Mouse (Mus musculus) heart, adult 18-20 months (tissue): ENCODE measurements around the gene Ppp2r5b. TPM values are rescaled to one million over a fixed set of nuclear protein-coding genes. Genes with fewer than 3 reads are reported as not detected.

Experiments used
- DNase-seq, 2 experiments: peaks; one replicate each; pipeline ENCODE4 v3.0.0; 2021 to 2022; ENCODE audit warnings: mixed read lengths in 1 of 2
- total RNA-seq, 2 experiments: library from RNA; stranded (reverse); gene quantifications; 2 replicates each; pipeline ENCODE4 v1.2.3; 2021

The Ppp2r5b gene
- total RNA-seq, 2 experiments from 2014 or later, result 32.2 to 32.5 TPM

DNA sequence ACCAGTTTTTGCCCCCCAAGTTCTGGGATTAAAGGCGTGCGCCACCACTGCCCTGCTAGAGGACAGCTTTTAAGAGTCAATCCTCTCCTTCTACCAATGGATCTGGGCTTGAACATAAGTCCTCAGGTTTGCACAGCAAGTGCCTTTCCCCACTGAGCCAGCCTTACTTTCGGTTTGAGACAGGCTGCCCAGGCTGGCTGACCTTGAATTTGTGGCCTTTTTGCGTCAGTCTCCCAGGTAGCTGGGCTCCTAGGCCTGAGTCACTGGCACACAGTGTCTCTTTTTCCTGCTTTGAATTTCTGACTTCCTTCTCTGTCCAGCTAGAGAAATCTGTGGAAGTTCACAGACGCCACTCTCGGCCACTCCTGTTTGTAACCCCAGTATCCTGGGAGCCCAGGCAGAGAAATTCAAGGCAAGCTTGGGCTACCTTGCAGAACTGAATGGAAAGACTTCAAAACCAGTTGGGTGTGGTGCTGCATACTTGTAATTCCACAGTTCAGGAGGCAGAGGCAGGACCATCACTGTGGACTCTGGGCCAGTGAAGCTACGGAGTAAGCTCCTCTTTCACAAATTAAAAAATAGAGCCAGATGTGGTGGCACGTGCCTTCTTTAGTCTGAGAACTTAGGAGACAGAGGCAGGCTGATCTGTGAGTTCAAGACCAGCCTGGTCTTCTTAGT is 34.3 kb upstream of the Ppp2r5b start:
- peak in 1 of 2 experiments; percentile 19 for DNase-seq

DNA sequence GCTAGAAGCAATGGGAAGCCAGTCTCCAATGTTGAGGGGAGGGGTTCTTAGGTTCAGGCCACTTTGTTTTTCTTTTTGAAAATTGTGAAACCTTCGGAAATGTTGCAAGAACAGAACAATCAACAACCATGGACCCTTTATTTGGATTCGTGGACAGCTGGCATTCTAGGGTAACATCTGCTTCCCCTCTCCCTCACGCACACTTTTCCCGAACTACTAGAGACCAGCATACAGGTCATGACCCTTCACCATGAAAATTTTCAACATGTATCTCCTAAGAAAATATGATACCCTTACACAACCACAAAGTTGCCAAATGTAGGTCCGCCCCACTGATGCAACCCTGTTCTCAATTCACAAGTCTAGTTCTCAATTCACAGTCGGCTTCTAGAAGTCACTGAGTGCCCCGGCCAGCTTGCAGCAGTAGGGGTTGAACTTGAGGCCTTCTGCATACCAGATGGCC is 33.0 kb upstream of the Ppp2r5b start:
- no peak for DNase-seq

DNA sequence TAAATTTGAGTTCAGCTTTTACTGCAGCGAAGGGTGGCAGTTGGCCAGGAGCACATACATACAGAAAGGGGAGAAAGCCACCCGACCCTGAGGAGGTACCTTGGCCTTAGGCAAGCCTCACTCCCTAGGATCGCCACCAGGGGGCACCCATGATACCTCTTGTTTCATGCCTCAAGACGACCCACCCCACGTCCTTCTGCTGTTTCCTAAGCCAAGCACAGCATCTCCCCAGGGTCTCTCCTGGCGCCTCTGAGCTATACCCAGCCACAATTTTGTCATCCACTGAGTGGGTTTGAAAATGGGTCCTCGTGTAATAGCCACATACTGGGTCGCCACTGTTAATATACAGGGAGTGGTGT is 32.5 kb upstream of the Ppp2r5b start:
- DNase-seq, result peak; percentile 90 to 96

DNA sequence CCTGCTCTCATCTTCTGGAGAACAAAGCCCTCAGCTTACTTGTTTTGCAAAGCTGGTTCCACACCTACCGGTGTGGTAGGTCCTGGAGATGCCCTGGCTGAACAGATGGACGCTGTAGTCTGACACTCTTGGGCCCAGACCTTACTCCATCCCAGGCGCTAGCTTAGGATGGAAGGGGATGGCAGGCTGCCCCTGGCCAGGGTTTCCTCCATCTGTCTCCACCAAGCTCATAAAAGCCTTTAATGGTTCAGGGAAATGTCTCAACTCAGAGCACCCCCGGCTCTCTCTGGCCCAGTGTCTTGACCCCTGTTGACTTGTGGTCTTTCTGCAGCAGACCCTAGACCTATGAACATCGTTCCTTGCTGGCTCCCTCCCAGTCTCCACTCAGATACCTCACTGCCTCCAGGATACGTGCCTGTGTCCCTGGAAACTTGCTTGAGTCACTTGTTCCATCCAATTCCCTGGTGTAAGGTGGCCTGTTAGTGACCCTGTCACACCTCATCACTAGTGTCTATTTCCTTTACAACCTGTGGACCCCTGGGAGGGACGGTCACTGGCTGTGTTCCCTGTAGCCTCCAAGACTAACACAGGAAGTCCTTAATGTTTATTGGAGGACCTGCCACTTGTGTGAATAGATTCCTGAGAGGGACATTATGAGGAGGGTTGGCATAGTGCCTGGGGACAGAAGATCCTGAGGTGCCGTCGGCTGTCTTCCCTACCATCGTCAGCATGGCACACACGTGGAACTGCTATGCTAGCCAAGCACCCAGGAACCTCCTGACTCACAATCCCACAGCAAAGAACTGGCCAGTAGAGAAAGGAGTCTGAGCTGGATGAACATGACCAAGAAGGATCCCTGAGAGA is 31.9 kb upstream of the Ppp2r5b start:
- DNase-seq, result peak; percentile 59 to 79

DNA sequence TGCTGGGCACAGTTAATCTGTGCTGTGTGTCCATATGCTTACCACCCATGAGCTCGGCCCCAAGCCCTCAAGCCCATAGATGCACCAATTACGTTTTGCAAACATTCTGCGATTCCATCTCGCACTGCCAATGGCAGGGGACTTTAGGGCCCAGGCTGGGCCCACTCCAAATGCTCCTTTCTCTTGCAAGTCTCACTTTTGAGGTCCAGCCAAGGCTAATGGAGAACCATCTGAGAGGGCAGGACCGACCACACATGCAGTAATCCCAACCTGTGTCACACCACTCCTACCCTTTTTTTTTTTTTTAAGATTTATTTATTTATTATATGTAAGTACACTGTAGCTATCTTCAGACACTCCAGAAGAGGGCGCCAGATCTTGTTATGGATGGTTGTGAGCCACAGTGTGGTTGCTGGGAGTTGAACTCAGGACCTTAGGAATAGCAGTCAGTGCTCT is 30.1 kb upstream of the Ppp2r5b start:
- no peak for DNase-seq

DNA sequence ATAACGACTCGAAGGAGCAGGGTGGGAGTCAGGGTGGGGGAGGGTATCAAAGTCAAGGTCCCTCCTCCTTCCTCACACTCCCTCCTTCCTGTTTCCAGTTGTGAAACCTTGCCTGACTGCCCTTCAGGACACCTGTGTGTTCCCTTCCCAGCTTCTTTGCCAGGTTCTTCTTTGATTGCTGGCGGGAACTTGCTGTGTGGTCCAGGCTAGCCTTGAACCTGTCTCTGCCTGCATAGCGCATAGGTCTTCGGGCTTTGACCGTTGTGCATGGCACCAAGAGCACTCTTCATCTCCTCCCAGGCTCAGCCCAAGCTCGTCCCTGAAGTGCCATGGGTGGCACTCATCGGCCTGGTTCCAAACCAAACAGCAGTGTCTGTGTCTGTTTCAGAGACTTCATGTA is 29.3 kb upstream of the Ppp2r5b start:
- DNase-seq, result no peak

DNA sequence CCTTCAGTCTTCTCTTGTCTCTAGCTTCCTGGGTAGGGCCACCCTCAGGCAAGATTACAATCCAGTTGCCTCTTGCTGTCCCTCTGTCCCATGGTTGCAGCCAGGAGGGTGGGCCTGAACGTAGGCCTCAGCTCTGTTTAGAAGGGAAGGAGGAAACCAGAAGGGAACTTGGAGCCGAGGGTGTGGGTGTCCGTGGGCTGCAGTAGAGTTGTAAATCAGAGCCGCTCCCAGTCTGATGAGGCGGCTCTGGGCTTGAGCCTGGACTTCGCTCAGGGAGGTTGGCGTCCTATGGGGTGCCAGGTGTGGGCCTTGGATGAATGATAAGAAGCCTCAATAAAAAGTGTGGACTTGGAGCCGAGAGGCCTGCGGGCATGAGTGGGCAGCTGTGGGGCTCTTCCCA is 28.5 kb upstream of the Ppp2r5b start:
- no peak for DNase-seq

DNA sequence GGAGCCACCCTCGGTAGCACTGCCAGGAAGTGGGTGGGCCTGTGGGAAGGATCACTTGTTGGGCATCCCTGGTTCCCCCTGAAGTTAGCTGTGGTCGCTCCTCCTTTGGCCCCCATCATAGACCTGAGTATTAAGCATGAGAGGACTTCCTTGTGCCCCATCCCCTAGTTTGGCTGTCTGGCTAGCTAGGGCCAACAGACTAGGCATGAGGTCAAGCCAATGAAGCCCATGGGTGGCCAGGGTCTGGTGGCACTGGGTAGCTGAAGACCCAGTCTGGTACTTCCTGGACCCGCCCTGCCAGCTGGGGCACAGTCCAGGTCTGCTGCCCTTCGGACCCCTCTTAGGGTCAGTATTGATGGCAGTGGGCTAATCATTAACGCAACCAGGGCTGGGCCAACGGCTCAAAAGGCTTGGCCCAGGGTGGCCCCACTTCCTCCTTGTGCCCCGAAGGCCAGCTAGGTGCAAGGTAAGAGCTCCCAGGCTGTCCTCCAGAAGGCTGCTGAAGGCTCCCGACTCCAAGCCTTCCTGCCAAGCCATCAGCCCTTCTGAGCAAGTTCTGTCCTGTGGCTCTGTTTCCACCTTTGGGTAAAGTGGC is 27.3 kb upstream of the Ppp2r5b start:
- DNase-seq, result no peak

DNA sequence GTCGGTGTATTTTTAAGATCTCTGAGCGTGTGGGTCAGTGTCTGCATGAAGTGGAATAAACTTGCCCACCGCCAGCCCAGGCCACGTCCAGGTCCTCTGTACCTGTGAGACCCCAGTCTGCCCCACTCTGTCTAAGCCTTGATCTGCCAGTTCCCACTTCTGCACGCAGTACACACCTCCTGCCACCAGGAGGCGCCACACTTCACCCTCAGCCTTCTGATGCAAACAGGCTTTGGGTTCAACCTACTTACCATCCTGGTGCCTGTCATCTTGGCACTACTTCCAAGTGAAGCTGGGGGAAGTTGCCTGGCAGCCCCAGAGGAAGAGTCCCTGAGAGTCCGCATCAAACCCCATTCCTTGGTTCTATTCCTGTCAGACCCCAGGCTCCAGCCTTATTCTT is 26.6 kb upstream of the Ppp2r5b start:
- DNase-seq, result peak; percentile 70 to 87

DNA sequence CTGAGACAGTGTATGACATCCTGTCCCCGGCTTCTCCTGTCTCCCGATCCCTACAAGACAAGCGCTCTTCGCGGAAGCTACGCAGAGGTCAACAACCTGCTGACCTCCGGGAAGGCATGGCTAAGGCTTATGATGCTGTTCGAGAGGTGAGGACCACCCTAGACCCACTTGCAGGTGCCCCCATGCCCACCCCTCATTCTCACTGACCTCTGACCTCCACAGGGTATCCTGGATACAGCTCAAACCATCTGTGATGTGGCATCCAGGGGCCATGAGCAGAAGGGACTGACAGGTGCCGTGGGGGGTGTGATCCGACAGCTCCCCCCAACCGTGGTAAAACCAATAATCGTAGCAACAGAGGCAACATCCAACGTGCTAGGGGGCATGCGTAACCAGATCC is 25.7 kb upstream of the Ppp2r5b start:
- no peak for DNase-seq

DNA sequence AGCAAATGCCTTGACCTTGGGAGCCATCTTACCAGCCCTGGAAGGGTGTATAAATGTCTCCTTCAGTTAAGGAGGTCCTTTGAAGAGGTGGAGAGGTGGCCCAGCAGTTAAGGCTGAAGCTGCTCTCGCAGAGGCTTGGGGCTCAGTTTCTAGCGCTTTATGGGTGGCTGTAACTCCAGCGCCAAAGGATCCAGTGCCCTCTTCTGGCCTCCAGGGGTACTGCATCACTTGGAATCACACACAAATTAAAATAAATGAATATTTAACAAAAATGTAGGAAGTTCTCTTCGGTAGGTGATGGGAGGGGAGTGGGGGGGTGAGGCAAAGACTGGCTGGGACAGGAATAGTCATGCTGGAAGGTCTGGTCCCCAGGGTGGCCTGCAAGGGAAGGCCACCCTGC is 25.3 kb upstream of the Ppp2r5b start:
- DNase-seq, result no peak

DNA sequence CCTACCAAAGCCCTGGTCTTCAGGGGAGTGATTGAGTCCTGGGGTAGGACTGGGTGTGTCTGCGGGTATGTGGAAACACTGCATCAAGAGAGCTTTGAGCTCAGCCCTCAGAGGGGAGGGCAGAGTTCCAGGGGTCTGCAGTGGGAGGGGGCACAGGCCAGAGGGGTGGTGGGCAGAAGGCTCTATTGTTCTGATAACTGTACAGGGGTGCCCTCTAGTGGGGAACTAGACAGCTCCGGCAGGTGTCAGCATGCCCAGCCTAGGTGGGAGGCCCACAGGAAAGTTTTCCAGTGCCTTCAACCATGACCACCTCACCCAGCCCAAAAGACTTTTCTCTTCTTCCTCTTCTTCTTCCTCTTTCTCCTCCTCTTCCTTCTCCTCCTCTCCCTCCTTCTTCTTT is 24.8 kb upstream of the Ppp2r5b start:
- no peak for DNase-seq

DNA sequence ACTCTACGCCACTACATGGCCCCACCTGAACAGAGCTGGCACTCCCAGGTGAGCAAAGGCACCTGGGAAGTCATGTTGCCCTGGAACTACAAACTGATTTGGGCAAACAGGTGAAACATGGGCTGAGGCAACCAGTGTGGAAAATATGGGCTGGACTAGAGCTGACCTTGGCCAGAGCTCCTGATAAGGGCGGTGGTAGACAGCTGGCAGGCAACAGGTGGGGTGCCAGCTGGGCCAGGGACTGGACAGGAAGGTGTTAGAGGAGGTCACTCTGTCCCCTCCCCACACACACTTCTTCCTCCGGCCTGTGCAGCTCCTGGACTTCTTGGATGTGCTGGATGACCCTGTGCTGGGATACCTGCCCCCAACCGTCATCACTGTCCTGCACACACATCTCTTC is 17.3 kb upstream of the Ppp2r5b start:
- DNase-seq, result no peak

DNA sequence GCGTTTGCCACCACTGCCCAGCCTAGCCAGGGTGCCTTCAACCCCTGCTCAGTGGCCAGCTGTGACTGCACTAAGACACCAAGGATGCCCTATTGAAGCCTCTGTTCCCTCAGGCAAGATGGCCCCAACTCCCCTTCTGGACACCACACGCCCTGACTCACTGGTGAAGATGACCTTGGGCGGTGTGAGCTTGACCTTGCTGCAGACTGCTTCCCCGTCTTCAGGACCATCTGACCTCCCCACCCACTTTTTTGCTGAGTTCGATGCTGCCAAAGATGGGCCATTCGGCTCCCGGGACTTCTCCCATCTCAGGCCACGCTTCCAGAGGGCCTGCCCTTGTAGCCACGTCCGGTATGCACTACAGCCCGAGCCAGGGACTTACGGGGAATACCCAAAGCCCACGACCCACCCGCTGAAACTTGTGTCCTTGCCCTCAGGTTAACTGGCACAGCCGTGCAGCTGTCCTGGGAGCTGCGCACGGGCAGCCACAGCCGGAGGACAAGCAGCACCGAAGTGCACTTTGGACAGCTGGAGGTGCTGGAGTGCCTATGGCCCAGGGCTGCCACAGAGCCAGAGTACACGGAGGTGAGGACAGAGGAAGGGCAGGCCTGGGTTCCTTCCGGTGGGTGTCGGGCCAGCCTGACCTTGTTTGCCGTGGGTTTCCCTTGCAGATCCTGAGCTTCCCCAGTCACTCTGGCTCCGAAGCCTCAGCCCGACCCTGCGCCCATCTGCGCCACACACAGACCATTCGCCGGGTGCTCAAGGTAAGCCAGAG is 12.0 kb upstream of the Ppp2r5b start:
- no peak for DNase-seq

DNA sequence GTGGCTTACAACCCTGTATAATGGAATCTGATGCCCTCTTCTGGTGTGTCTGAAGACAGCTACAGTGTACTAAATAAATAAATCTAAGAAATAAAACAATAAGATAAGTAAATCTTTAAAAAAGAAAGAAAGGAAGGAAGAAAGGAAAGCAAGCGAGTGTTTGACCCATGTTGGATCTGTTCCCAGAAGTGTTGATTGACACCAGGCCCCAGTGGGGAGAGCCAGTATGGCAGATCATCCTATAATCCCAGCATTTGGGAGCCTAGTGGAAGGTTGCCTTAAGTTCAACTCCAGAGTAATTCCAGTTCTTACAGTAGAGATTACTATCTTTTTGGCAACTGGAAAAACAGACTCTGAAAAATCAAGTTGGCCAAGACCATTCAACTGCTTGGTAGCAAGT is 10.1 kb upstream of the Ppp2r5b start:
- no peak for DNase-seq

DNA sequence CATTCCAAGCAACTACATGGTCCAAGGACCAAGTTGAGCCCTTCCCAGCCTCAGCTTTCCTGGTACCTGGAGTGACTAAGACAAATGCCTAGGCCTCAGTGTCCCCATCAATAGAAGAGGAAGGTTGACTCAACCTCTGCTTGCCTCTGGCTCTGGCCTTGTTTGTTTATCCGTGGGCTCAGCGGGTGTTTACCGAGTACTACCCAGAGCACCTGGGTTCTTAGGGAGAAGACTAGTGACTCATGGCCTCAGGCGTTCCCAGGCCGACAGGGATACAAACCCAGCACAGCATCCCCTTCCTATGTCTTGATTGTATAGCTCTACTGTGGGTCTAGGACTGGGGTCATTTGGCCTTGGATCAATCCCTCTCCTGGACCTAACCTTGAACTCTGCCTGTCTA is 7.6 kb upstream of the Ppp2r5b start:
- no peak for DNase-seq

DNA sequence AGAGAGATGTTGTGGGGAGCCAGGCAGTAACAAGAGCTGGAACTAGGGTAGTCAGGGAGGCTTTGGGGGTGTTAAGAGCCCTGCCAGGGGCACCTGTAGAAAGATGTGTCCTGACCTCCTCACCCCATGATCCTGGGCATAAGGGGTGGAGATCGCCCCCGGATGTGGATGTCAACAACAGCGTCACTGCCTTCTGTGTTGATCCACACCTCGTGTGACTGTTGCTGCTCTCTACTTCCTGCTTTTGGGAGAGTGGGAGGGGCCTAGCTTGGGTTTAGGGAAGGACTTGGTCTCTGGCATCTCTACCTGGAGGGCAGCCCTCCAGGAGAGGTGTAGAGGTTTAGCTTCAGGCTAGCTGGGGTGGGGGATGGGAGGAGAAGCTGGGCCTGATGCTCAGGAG is 6.6 kb upstream of the Ppp2r5b start:
- peak; percentile 59 to 69 for DNase-seq

DNA sequence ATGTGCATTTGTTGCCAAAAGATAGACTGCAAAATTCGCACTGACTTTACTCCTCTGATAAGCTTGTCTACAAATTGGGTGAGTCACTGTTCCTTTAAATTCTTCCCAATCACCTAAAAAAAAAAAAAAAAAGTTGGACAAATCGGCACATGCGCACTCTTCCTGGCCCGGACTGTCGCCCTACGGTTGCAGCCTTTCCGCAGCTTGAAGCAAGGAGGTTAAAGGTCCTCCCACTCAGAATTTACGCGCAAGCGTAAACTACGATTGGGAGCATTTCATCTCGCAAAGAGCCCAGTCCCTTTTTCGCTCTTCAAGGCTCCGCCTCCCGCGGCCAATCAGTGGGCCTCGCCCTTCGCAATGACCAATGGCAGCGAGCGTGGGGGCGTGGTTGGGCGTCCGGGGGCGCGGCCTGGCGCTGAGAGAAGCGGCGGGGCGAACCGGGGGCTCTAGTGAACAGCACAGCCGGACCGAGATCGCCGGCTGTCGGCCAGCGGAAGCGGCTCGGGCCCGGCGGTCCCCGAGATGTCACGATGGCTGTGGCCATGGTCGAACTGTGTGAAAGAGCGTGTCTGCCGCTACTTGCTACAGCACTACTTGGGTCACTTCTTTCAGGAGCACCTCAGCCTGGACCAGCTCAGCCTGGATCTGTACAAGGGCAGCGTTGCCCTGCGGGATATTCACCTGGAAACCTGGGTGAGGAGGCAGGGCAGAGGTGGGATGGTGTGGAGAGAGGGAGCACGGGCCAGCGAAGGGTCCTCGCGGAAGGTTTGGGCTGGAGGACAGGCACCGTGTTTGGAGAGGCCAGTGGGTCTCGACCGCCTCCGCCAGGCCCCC is 5.8 kb upstream of the Ppp2r5b start, which contains the start of gene Atg2a:
Gene Atg2a, plus strand, starts transcription at position 395 of the 834 bp plus-strand sequence.
- peak; percentile 99 to 100 for DNase-seq

DNA sequence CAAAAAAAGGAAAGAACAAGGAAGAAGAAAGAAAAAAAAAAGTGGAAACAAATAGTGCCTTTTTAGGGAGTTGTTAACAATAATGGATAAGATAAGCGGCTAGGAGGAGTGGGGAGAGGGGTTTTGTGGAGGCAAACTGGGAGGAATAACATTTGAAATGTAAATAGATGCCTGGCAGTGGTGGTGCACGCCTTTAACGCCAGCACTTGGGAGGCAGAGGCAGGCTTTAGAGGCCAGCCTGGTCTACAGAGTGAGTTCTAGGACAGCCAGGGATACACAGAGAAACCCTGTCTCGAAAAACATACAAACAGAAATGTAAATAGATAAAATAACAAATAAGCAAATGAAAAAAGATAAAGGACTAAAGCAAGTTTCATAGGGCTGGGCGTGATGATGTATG is 5.1 kb upstream of the Ppp2r5b start:
- DNase-seq, result no peak

DNA sequence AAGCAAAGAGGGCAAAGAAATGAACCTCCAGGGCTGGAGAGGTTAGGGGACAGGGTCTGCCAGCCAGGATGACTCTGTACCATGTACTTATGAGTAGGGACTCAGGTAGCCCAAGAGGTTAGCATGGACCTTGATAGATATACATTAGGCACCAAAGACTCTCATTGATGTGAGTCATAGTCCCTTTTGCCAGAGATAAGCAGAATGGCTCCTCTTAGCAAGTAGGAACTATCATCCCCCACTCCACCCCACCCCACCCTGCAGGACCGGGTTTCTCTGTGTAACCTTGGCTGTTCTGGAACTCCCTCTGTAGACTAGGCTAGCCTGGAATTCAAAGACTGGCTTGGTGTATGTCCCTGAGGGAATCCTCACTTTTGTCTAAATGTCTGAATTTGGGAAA is 4.5 kb upstream of the Ppp2r5b start:
- DNase-seq, result no peak

DNA sequence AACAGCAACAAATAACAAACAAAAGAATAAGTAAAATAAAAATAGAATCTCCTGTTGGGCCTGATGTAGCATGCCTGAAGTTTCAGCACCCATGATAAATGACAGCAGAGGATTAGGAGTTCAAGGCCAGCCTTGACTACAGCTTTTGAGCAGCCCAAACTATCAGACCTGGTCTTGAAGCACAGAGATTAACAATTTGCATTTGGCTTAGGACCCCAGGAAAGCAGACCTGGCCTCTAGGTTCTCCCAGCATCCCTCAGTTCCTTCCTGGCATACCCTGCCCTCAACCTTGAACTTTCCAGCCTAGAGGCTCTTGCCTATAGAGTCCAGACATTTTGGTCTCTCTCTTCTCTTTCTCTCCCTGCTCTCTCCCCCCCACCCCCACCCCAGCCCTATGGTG is 3.1 kb upstream of the Ppp2r5b start:
- DNase-seq, result no peak
